Mouse (Mus musculus) heart, postnatal 14 days (tissue): ENCODE measurements around the gene Sppl3. TPM values are rescaled to one million over a fixed set of nuclear protein-coding genes. Genes with fewer than 3 reads are reported as not detected.

ENCODE experiments used
- DNase-seq, 2 experiments: peaks; one replicate each; pipeline ENCODE4 v3.0.0; 2021 to 2022
- intact Hi-C: fragments of 180-260 bp; cut with DNase I; formaldehyde crosslinking; loops from one replicate; pipeline ENCODE4 v1.15.1; 2025
- long read RNA-seq, 2 experiments: library from polyadenylated mRNA; stranded (forward); transcript quantifications; one replicate each; pipeline ENCODE4 v2.0.0; 2021
- total RNA-seq, 2 experiments: library from RNA; stranded (reverse); gene quantifications; 2 replicates each; pipeline ENCODE4 v1.2.3; 2021

Sppl3 gene
- total RNA-seq: 10 to 100 TPM; 40.6 to 42.5 TPM
- long read RNA-seq, experiment 1, transcript Sppl3-201 (11 exons, 3,204 nt): major isoform, 131 of 152 reads
- long read RNA-seq, experiment 1, partial matches to known transcripts: 4 of 152 reads
- long read RNA-seq, experiment 1, other reads (novel, unspliced or antisense): 17 of 152 reads
- long read RNA-seq, experiment 2, transcript Sppl3-201 (11 exons, 3,204 nt): major isoform, 113 of 127 reads
- long read RNA-seq, experiment 2, partial matches to known transcripts: 7 of 127 reads
- long read RNA-seq, experiment 2, other reads (novel, unspliced or antisense): 7 of 127 reads

- intact Hi-C loops: loop anchor here (5.0 kb wide), 1 partner anchor 67 kb away; no protein-coding TSS in a partner anchor
- peak; percentile 98 for DNase-seq
Observed at GRCm38 (mm10) chr5:115010577-115011216, at the start of gene Sppl3. Sppl3 (plus strand) TSS chr5:115011137.

DNA sequence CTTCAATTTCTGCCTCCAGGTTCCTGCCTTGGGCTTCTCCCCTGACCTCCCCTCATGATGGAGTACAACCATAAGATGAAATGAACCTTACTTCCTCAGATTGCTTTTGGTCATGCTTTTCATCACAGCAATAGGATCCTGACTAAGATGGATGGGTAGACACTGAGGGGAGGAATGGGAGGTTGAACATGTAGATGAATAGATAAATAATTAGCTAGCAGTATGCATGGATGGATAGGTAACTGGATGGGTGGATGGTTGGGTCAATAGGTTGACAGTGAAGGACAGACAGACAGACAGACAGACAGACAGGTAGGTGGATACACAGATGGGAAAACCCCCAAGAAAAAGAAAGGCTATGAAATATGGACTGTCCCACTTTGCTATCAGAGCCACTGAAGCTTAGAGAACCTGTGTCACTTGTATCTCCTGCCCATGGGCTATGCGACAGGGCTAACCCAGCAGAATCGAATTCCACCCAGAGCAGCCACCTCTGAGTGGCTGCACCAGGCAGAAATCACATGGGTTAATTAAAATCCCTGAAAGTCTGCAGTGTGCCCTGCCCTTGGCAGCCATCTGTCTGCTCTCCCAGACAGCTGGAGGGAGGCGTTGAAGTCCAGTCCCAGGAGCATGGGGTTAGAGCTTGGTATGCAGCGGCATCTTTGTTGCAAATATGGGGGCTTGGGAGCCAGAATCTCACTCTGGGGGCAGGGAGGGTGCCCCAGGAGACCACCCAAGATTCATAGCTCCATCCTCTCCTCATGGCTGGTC is 49.2 kb upstream of the Sppl3 start:
- intact Hi-C loops: no loop called here

DNA sequence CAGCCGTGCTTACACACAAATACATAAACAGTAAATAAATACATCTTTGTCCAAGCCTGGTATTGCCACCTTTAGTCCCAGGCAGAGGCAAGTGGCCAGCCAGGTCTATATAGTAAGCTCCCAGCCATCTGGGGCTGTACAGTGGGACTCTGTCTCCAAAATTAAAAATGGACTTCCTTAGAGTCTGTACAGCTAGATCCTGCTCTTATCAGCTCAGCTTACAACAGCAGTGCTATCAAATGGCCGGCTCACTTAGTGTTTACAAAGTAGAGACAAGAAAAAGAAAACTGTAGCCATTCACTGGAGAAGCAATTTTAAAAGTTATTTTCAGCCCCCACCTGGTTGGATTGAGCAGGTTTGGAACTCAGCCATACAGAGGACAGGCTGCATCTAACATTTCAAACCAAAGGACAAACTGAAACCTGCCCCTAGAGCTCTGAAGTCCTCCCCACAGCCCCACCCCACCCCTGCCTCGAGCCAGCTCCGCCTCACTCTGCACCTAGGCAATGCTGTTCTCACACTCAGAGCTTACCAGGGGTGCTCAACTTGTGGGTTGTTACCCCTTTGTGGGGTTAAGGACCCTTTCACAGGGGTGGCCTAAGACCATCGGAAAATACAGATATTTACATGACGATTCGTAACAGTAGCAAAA is 46.5 kb upstream of the Sppl3 start:
- intact Hi-C loops: no loop called here
- no peak for DNase-seq

More for the DNA sequence above, 49.2 kb upstream of the Sppl3 start:
- DNase-seq: no peak

DNA sequence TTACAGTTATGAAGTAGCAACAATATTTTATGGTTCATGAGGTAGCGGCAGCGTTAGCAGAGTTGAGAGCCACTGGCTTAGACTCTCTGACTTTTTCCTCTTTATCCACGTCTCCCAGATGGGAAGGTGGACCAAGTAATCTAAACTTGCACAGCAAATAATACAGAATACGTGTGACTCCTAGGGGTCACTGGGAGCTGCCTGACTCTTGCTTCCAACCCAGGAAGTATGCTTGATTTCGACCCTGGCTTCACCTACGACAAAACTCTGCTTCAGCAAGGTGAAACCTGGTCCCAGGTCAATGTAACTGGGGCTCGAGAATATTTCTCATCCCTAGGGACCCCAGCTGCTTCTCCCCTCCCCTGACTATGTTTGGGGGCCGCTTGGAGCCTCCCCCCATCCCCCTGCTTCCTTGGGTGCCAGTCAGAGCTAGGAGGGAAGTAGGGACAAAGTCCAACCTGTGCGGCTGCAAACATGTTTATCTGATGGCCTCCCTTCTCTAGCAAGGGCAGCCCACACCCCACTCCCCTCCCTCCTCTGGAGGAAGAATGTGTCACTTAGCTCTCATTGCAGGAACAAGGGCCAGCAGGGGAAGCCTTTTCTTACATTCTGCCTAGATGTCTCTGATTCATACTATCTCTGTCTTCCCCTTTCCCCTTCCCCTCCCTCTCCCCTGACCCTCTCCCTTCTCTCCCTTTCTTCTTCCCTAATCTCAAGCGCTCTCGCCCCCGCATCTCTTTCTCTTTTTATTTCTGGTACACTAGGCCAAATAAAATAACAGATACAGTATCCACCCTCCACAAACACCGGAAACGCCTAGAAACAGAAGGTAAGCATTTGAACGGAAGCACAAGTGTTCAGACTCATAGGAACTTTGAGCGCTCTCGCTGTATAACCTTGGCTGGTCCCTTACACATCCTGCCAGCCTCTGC is 45.7 kb upstream of the Sppl3 start:
- intact Hi-C loops: no loop called here
- DNase-seq: no peak

DNA sequence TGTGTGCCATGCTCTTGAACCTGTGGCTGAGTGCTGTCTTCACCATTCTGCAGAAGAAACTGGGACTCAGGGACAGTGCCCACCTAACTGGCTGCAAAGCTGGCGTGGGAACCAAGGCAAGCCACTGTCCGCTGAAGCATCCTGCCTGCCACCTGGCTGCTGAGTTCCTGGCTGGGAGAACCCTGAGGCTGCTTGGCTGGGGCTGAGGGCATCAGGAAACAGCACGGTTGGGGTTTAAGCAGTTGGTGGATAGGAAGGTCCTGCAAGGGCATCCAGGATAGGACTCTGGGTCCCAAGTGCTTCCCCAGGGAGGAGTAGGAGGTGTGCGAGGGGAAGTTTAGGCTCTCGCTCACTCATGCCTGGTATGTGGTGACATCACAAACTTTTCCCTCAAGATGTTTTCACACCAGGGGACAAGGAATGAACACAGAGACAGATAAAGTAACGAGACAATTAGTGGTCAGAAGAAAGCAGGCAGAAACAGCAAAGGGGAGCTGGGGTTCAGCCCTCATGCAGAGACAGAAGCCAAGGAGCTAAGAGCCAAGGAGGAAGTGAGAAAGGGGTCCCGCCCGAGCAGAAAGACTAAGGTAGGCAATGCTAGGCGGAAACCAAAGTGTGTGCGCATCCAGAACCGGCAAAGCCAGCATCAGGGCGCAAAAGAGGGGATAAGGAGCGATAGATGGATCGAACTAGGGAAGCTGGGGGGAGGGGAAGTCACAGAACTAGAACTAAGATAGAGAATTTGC is 43.2 kb upstream of the Sppl3 start:
- no peak for DNase-seq
- intact Hi-C loops: no loop called here

DNA sequence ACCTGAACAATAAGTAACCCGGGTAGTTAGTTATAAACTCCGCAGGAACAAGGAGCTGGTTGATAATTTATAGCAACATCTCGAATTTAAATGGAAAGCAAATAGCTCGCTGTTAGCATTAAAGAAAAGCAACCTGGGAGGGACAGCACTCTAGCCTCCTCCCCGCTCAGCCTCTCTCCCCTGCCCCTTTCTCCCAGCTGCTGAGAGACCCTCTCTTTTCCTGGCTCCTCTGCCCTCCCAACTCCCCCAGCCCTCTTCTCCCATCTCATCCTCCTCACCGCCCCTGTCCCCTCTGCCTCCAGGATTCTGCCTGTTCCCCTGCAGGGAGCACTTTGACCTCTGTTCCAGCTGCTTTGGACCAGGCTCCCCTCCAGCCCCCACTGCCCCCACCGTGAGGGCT is 42.3 kb upstream of the Sppl3 start:
- intact Hi-C loops: no loop called here
- no peak for DNase-seq

DNA sequence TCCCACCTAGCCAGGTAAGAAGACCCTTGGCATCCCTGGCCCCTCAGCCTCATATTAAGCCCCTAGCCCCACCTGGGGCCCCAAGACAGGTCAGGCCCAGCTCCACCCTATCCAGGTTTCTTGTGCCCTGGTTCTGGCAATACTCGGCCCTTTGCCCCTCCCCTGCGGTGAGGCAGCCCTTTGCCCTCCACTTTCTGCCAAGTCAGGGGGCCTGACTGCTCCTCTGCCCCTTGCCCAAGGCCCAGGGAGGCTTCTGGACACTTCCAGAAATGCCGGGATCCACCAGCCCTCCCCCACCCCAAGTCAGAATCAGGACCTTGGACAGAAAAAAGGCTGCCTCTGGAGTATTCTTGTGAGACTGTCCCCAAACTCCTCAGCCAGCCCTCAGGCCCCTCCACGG is 41.9 kb upstream of the Sppl3 start:
- DNase-seq: no peak
- intact Hi-C loops: no loop called here

GRCm38 (mm10) chr5:114969609-114970215 is 41.2 kb upstream of the Sppl3 start:
- no peak for DNase-seq
- intact Hi-C loops: no loop called here

GRCm38 (mm10) chr5:114970824-114971227 is 40.1 kb upstream of the Sppl3 start, which contains the start of gene Hnf1a:
Hnf1a (minus strand) TSS chr5:114971094.
- intact Hi-C loops: no loop called here
- no peak for DNase-seq

GRCm38 (mm10) chr5:114972201-114972600 is 38.7 kb upstream of the Sppl3 start:
- DNase-seq: no peak
- intact Hi-C loops: no loop called here

GRCm38 (mm10) chr5:114973131-114973530 is 37.8 kb upstream of the Sppl3 start:
- intact Hi-C loops: no loop called here

DNA sequence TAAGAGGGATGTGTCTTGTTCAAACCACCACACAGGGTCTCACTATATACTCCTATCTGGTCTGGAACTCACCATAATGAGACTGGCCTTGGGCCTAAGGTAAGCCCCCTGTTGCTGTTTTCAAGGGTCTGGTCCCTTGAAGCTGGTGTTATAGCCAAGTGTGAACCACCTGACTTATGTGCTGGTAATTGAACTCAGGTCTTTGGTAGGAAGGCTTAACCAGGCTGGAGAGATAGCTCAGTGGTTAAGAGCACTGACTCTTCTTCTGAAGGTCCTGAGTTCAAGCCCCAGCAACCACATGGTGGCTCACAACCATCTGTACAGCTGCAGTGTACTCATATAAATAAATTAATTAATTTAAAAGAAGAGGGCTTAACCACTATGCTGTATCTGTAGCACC is 34.0 kb upstream of the Sppl3 start:
- intact Hi-C loops: loop anchor here (5.0 kb wide), 1 partner anchor 210 kb away; no protein-coding TSS in a partner anchor
- DNase-seq: no peak

More at GRCm38 (mm10) chr5:114973131-114973530, 37.8 kb upstream of the Sppl3 start:
- DNase-seq: no peak

DNA sequence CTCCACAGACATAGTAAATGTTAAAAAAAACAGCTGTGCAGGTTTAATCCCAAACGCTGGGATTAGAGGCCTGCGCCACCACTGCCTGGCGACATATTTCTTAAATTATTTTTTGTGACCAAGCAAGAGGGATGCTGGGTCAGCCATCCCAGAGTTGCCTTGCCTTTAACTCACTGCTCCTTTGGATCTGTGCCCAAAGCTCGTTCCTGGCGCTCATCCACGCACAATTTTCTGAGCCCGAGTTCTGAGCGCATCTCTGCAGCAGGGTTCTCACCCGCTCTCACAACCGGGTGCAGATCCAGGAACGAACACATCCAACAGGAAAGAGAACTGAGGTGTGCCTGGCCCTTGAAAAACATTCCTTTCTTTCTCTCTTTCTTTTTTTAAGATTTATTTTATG is 32.5 kb upstream of the Sppl3 start:
- no peak for DNase-seq
- intact Hi-C loops: loop anchor here (5.0 kb wide), 1 partner anchor 209 kb away; no protein-coding TSS in a partner anchor

GRCm38 (mm10) chr5:114978888-114979249 is 32.1 kb upstream of the Sppl3 start:
- intact Hi-C loops: loop anchor here (1.0 to 5.0 kb wide), 4 partner anchors 97 to 257 kb away; no protein-coding TSS in a partner anchor
- no peak for DNase-seq

DNA sequence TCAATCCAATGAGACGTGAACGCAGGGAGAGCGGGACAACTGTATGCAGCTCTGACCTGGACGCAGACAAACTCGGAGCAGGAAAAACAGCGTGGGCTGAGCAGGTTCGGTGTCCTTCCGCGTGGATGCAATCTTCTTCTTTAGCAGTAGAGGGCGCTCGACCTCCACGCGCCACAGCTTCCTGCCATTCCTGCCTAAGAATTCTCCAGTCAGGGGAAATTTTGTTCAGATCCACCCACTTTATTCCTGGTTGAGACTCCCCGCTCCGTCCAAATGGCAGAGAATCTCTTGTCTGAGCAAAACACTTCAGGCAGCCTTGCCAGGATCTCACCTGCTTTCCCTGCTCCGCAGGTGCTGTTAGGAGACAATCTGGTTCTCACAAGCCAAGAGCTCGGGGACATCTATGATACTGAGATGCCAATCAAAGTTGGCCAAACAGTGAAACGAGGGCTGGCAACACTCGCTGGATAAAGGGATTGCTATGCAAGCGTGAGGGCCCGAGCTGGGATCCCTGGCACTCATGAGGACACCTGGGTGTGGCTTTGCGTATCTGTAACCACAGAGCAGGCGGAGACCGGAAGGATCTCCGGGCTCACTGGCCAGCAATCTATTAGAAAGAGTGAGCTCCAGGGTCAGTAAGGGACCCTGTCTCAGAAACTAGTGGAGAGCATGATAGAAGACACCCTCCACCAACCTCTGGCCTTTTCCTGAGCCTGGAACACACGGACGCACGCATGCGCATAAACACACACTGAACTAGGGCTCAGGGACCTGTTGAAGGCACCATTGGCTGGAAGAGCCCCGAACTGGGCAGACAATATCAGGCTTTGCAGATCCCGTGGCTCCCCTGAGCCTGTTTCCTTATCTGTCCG is 31.5 kb upstream of the Sppl3 start:
- intact Hi-C loops: loop anchor here (1.0 to 10.0 kb wide), 5 partner anchors 97 to 465 kb away; no protein-coding TSS in a partner anchor
- peak; percentile 77 to 80 for DNase-seq

GRCm38 (mm10) chr5:114980122-114980748 is 30.7 kb upstream of the Sppl3 start:
- DNase-seq: no peak
- intact Hi-C loops: loop anchor here (10.0 kb wide), 1 partner anchor 465 kb away; no protein-coding TSS in a partner anchor

DNA sequence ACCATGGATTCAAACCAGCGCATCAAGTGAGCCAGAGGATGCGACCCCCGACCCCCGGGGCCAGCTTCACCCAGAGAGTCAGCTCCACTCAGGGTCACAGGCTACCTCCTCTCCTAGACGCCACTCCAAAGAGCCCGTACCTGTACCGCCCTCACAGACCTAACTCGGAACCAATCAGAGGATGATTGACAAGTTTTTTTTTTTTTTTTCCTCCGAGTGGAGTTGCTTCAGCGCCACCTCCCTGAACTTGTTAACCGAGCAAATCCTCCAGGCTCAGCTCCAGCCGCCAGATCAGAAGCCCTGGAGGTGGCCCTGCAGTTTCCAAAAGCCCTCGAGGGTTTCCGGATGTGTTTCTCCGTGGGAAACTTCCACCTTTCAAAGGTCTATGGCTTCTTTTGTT is 28.9 kb upstream of the Sppl3 start:
- no peak for DNase-seq
- intact Hi-C loops: loop anchor here (10.0 kb wide), 1 partner anchor 463 kb away; no protein-coding TSS in a partner anchor
